Mouse (Mus musculus) lung, postnatal 4 days (tissue): Measurements from ENCODE around the gene Cecr2.
A peak's percentile ranks its signal among the peaks of the same experiment; 100 is the strongest.
"Not testable (repeated sequence)": the region's sequence is repeated elsewhere in the genome, so short reads cannot be mapped to it uniquely, and the experiment has no call there.

ENCODE experiments used
- DNase-seq, 2 experiments: peaks; one replicate each; pipeline ENCODE4 v3.0.0; 2021

Gene Cecr2

DNA sequence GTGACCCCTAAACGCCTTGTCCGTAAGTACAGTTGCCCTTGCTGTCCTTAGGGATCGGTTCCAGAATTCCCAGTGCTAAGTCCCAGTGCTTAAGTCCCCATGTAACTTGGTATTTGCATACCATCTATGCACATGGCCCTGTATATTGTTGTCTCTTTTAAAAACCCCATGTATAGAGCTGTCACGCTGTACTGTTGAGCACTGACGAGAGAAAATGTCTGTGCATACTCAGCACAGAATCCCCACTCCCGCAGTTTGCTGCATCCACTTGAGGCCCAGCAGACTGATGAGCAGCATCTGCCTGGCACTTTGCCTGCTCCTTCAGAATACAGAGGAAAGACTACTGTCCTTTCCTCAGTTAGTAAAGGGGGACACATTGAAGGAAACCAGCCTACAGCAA lies 107.6 kb downstream of the Cecr2 start:
- DNase-seq = no peak

DNA sequence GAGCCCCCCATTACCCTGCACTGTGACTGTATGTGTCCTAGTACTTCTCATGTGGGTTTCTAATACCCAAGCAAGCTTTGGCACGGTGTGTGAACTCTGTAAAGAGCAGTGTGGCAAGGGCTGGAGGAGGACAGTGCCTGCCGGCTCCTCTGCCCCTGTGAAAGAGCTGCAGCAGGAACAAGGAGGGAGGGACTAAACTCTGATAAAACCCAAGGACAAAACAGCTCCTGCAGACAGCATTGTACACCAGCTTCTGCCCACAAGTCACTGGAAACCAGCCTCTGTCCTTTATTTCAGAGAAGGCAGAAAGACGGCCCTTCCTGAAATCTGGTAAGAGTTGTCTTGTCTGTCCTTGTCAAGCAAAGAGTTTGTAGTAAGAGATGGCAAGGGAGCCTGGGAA lies 110.1 kb downstream of the Cecr2 start:
- no peak for DNase-seq

DNA sequence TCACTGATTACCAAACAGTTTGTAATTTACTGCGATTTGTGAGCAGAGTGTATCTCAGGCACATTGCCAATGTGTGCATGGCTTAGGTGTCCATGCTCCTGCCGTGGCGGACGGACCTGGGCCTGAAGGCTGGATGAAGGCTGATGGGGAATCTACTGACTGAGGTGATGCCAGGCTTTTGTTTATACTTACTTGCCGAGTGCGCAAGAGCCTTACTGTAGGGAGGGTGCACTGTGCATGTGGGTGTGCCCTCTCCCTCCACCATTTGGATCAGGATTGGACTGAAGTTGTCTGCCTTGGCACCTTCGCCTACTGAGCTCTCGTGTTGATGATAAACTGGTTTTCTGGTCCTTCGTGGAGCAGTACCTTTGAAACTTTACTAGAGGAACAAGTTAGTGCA lies 111.4 kb downstream of the Cecr2 start:
- peak in 1 of 2 experiments; percentile 18 for DNase-seq

DNA sequence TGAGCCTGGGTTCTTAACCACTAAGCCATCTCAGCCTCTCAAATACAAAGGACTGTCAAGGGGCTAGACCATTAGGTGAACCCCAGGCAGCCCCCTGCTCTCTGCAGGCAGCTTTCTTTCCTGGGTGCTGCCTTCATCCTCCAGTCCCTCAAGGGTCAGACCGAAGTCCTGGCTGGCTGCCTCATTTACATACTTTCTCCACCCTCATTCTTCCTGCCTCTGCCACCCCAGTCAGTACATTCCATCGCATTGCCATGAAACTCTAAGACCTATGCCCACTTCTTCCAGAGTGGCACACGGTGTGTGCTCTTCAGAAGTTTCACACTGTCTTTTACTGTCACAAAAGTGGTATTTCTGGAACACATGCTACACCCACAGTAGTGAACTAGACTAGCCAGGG lies 112.1 kb downstream of the Cecr2 start:
- peak in 1 of 2 experiments; percentile 17 for DNase-seq

DNA sequence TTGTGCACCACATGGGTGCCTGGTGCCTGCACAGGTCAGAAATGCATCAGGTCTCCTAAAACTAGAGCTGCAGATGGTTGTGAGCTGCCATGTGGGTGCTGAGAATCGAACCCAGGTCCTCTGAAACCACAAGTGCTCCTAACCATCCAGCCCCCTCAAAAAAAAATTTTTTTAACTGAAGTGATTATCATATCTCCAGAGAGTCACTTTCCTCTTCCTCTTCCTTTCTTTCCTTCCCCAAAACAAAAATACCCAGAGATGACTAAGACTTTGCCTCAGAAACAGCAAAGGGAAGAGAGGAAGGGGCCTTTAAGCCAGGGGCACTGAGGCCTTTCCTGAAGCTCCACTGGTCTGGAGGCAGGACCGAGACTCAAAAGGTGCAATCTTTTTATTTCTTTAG lies 116.8 kb downstream of the Cecr2 start:
- no peak for DNase-seq

DNA sequence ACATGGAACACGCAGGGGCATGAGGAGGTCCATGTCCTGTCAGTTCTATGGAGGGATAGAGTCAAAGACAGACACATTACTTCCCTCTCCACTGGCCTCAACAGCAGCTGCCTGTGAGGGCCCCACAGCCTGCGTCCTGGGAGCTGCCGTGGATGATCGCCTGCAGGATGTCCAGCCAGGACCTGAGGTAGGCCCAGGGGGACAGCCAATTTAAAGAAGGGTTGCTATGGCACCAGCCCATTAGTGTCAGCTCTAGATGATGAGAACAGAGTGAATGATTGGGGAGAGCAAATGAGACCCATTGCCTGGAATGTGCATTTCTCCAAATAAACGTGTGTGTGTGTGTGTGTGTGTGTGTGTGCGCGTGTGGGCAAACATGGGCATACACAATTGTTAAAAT lies 118.2 kb downstream of the Cecr2 start:
- DNase-seq = no peak

DNA sequence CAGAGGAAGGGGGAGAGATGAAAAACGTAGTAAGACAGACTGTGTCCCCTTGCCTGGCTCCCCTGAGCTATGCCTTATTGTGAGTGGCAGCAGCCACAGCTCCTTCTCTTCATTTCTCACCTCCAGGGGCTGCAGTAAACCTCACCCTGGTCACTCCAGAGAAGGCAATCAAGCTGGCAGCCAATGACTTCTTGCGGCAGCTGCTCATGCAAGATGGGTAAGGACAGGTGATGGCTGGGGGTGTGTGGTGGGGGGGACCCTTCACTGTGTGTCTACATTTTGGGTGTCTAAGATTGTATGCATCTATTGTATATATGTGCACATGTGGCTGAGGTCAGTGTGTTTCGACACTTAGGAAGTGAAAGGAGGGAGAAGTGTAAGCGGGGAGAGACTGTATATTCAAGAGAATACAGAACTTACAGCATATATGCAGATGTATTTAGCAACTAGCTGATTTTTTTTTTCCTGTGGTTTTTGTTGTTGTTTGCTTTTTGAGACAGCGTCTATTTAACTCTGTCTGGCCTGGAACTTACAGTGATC lies 122.0 kb downstream of the Cecr2 start:
- DNase-seq = no peak

DNA sequence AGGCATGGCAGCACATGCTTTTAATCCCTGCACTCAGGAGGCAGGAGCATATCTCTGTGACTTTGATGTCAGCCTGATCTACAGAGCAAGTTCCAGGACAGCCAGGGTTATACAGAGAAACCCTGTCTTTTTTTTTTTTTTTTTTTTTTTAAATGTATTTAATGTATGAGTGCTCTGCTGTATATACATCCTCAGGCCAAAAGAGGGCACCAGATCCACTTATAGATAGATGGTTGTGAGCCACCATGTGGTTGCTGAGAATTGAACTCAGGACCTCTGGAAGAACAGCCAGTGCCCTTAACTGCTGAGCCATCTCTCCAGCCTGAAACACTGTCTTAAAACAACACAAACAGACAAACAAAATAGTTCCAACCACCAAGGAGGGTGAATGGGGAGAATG lies 122.7 kb downstream of the Cecr2 start:
- DNase-seq = no peak

DNA sequence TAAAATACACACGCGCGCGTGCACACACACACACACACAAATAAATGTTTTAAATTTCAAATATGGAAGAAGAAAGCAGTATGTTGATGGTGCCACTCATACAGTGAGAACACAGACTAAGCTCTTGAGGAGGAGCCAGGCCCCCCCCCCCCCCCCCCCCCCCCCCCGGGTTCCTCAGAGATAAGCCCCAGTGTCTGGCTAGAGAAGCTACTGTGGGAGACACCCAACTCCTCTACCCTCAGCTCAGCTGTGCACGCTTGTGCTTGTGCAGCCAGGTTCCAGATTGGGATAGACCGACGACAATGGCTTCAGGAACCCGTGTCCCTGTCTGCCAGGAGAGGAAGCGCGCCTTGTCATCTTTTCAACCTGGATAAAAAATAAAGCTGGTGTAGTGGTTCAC lies 124.0 kb downstream of the Cecr2 start:
- DNase-seq = no peak

DNA sequence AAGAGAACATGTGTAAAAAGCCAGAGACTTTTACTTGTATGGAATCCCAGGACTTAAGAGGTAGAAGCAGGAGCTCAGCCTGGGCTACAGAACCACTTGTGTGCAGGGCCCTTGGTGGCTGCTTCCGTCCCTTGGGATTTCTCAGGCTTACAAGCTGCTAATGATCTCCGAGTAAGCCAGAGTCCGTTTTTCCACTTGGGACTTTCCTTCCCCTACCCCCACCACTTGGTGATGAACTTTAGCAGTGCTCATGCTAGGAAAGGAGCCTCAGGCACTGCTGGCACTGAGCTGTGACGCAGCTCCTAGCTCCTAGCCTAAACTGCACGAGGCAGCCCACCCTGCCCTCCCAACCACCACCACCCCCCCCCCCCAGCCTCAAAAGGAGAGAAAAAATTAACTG lies 124.5 kb downstream of the Cecr2 start:
- no peak for DNase-seq

DNA sequence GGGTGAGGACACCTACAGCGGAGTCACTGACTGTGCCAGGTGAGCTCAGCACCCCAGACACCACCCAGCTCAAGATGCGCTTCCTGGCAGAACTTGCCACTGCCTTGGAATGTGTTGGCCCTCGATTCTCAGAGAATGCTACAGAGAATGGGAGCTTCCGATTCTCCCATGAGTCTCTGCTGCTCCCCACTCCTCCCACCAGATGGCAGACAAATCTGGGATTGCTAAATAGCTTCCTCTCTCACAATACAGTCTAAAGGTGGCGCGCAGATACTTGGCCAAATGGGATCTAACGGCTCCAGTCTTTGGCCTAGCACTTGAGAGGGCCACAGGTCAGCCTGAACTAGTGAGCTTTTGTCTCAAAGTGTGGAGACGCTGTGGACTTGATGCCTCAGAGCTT lies 126.8 kb downstream of the Cecr2 start:
- no peak for DNase-seq

DNA sequence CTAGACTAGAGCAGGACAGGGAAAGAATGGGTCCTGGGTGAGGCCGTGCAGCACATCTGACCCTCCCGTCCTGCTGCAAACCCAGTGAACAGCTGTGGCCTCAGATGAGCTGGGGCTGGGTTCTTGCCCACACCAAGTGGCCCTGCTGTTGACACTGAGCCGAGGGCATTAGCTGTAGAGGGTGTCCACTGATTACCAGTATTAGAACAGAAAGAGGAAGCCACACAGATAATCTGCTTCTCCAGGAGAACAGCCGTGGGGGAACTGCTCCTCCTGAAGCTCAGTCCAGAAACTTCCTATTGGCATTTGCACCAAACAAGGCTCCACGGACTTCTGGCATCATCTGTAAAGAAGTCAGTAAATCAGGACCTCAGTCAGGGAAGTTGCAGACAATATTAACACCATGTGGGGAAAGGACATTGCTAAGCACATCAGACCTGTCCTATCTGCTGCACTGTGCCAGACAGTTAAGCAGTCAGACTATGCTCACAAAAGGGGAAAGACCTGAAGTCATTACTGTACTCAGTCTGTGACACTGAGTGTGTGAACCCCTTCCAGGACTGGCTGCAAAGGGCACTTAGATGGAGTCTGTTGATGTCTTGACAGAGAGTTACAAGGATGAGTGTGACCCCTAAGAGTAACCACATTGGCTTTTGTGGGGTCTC lies 129.4 kb downstream of the Cecr2 start:
- no peak for DNase-seq

DNA sequence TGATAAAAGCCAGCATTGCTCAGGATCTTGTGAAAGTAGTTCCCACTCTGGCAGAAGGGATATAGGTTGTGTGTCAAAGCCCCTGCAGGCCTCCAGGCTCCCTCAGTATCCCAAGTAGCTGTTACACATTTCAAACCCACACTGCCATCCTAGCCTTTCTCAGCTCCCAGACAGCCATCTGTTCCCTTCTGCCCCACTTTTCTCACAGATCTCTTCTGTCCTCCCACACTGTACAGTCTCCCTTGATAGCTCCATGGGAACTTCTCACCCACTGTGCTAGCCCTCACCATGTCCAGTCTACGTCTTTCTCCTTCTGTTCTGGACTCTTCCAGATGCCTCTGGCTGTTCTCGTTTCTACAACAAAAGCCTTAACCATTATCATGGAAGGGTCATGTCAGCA lies 129.9 kb downstream of the Cecr2 start:
- DNase-seq = no peak

DNA sequence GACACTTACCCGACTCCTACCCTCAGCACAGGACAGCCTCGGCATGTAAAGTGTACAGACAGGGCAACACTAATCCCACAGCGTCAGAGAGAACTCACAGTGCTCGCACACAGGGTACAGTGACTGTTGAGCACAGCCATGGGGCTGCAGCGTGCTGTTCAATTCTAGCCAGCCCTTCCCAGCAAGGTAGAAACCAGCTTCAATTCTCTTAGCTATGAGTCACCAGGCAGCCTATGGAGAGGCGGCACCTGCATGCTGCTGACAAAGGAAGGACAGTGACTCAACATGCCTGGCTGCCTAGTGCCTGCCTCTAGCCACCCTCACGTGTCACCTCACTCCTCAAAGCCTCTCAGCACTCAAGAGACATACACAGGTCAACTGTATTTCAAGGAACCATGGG lies 131.8 kb downstream of the Cecr2 start:
- DNase-seq = no peak

DNA sequence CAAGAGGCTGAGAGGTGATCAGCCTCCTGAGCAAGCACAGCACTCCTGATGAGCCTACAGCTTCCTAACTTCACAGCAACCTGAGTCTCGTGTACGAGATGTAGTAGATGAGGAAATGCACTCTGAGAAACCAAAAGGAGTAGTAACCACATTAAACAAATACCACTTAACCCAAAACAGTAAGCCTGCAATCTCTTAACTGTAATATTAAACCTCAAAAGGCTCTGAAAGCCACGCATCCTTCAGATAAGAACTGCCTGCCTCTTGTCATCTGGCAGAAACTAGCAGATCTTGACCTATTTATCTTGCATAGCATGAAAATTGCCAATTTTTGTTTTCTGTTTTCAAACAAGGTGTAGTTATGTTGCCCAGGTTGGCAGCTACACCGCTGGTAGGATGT lies 132.7 kb downstream of the Cecr2 start:
- no peak for DNase-seq

DNA sequence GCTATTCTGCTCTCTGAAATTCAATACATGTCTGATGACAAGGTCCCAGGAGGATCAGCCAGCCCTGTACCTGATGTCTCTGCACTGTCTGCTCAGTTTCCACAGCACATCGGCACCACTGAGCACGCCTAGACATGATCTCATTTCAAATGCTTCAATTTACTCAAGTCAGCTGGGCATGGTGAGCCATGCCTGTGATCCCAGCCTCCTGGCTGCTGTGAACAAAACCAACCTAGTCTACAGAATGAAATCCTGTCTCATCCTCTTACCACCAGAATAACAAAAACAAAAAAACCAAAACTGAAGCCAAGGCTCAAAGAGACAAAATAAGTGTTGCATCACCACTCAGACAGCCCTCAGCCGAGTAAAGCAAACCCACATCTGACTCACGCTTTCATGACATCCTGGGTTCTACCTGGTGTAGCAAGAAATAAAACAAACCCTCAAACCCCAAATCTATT lies 133.4 kb downstream of the Cecr2 start:
- no peak for DNase-seq

DNA sequence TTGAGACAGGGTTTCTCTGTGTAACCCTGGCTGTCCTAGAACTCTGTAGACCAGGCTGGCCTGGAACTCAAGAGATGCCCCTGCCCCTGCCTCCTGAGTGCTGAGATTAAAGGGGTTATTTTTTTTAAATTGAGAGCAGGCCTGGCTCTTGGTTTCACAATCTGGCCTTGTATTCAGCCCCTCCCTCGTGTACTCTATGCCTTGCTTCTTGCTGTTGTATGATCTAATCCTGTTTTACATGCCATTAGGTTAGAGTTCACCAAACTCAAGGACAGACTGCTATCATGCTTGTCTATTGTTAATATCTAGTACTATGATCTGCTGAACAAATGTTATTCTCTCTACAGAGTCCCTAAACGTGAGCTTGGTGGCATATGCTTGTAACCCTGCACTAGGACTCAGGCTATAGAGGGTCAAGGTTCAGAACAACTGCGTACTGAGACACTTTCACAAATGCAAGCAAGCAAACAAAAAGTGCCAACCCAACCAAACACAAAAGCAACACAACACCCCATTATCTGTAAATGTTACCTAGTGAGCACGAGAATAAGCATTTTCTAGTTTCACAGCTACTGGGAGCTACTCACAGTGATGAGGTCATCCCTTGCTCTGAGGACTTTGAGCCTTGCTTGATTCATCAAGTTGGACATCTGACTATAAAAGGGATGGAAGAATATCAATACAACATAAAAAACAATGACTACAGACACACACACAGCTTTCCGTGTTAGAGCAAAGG lies 141.0 kb downstream of the Cecr2 start:
- no peak for DNase-seq

DNA sequence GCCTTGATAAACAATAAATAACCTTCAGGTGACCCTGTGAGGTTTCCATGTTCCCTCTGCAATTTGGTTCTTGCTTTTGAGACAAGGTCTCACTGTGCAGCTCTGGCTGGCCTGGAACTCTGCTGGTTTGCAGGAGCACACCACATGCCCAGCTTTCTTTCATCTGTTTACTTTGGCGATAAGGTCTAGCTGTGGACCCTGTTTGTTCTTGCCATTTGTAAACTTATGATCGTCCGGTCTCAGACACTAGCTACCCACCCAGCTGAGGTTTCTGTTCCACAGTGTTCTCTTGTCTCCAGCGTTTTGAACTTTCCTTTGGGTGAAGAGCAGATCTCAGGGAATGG lies 141.5 kb downstream of the Cecr2 start:
- DNase-seq = no peak

DNA sequence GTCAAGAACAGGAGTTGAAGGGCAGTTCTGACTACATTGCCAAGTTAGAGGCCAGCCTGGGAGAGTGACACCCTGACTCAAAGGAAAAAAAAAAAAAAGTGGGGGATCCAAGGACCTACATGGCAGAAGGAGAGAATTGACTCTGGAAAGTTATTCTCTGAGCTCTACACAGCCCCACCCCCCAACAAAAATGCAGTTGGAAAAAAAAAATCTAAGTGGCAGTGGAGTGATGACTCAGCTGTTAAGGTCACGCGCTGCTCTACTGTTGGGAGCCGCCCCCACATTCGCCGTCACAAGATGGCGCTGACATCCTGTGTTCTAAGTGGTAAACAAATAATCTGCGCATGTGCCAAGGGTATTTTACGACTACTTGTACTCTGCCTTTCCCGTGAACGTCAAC lies 145.8 kb downstream of the Cecr2 start:
- DNase-seq = not testable (repeated sequence)

DNA sequence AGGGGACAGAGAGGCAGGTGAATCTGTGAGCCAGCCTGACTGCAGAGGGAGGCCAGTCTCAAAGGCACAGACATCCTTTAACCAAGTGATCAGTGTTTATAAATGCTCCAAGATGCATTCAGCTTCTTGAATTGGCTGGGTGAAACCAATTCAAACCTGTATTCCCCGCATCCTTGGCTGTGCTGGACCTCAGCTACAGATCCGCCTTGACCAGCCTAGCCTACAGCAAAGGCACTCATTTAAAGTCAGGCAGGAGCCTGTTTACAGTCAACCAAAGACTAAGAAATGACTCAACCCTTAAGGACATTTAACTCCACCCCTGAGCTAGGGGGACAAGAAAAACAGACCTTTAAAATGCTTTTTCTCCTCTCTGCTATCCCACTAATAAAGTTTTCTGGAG lies 153.1 kb downstream of the Cecr2 start:
- no peak for DNase-seq

DNA sequence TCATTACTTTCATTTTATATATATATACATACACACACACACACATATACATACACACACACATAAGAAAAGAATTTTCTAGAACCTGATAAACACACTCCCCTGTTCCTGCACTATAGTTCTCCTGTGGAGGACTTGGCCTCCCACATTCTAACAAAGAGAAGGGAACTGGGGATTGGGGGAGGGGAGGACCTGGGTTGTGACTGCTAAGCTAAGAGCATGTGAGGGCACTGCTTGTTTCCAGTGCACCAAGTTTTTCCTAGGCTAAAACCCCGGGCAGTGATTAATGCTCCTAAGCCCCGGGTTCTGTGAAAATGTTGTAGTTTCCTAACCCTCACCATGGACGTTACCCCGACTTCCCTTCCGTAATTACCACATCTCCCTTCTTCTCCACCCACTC lies 154.0 kb downstream of the Cecr2 start:
- DNase-seq = peak in 1 of 2 experiments; percentile 35
